In the genomic region with DNA sequence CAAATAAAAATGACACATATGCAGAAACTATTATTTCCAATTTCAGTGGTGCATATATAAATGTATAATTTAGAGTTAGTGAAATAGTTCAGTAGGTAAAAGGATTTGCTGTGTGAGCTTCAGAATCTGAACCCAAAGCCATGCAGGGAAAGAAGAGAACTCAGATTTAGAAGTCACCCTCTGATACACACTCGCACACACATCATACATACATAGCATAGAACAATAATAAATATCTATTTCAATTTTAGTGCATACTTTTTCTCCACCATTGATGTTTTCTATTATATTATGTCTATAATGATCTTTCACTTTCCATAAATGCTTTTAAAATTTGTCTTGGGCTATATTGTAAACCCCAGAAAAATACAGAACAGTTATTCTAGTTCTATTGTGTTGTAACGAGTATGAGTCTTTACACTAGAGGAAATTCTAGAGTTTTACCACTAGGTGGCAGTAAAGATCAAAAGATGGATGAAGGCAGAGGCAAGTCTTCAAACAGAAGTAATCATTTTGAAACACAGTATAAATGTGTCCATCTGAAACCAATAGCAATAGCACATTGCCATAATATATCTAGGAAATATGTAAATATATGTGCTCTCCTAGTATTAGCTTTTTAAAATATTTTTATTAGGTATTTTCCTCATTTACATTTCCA, we compare ENCODE assay signal across 8 mouse cellular contexts. TPM values are rescaled to one million over a fixed set of nuclear protein-coding genes. Genes with fewer than 3 reads are reported as not detected.
A peak's percentile ranks its signal among the peaks of the same experiment; 100 is the strongest.
DNase-seq lines count a peak whose midpoint lies in the region; ATAC-seq lines count a peak whose summit lies in the region.

No protein-coding gene starts in this region.

- peak; percentile 80 for ATAC-seq in frontal cortex, adult (ENCODE audit: low TSS enrichment)
- ATAC-seq in erythroblast, adult 5-6 weeks (replicated peaks; ENCODE audit: low FRiP score, poor library complexity, severe bottlenecking), result peak; percentile 74; the same call in 1 of the 2 replicates

- DNase-seq in frontal cortex, postnatal 14 days (ENCODE audit: low spot score in 2 of 2), result no peak
- peak; percentile 32 for DNase-seq in CD4-positive helper T cell, adult 2 months (ENCODE audit: low read depth, low spot score)
- peak; percentile 50 for DNase-seq in lung, postnatal 25 days (ENCODE audit: low spot score)
- no peak for DNase-seq in cerebellum, postnatal 25 days
- no peak for DNase-seq in testis, postnatal 14 days (ENCODE audit: low spot score)
- DNase-seq in thymus, adult 18-20 months, result no peak

RNA-seq across cellular contexts. Expression of a gene that starts 28.7 kb away (rescaled TPM):
- 617 and 762 TPM in 2 replicates for total RNA-seq in erythroblast, adult 5-6 weeks (2015; ENCODE audit: low replicate concordance)
- 402 and 528 TPM in 2 replicates for total RNA-seq in erythroblast, adult 5-6 weeks (2017; ENCODE audit: low replicate concordance)

Comparison
In these comparisons a context has a peak if more than half of its experiments do, and no peak if none do; other contexts are left out.
1. DNase-seq: peak in CD4-positive helper T cell, adult 2 months (single experiment) and lung, postnatal 25 days (single experiment); none in frontal cortex, postnatal 14 days (0 of 2), cerebellum, postnatal 25 days (0 of 2), testis, postnatal 14 days (single experiment) and thymus, adult 18-20 months (0 of 2).